Mouse (Mus musculus) R1 (cell line): ENCODE data around the gene Rnpep.
A peak's percentile ranks its signal among the peaks of the same experiment; 100 is the strongest.

ENCODE experiments used
- DNase-seq: peaks from one replicate; pipeline ENCODE4 v3.0.0-alpha.2; 2018; ENCODE audit warnings: low read depth, low spot score

Gene Rnpep

GRCm38 (mm10) chr1:135283826-135284291 is at the start of gene Rnpep:
Rnpep (minus strand) TSS chr1:135284084.
- DNase-seq, result peak; percentile 86

DNA sequence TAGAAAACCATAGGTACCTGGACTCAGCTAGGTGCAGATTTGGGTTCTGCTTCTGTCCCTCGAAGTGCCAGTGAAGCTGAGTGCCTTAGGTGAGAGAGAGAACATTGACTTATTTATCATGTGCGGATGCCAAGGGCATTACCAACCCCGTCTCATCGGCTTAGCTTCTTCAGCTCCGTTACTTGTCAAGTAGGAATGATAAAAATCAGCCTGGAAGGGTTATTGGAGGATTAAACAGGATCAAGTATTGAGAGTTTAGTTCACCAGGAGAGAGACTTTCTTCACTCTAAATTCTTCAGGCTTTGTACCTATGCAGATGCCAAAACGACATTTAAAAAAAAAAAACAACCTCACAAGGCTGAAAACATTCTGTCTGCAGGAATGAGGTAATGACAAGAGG is 46.7 kb upstream of the Rnpep start:
- no peak for DNase-seq

- no peak for DNase-seq
Measured at GRCm38 (mm10) chr1:135328368-135328767, 44.5 kb upstream of the Rnpep start.

DNA sequence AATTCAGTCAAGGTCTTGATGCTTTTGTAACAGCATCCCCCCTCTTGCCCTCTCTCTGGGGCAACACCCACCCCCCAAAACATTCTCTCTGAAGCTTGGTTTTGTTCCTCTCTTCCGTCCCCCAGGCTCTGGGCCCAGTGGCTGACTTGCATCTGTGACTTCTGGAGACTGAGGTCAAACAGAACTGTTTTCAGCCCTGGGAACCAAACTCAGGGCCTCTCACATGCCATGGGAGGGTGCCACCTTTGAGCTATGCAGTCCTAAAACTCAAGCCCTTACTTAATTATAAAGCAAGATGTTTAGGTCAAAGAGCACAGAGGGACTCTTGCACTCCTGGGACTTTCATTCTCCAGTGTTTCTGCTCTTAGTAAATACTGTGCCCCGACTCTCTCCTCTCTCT is 42.0 kb upstream of the Rnpep start:
- no peak for DNase-seq

- peak; percentile 53 for DNase-seq
Measured at GRCm38 (mm10) chr1:135324571-135324970, 40.7 kb upstream of the Rnpep start, which contains the start of gene Lmod1. Lmod1 (plus strand) TSS chr1:135324807.

DNA sequence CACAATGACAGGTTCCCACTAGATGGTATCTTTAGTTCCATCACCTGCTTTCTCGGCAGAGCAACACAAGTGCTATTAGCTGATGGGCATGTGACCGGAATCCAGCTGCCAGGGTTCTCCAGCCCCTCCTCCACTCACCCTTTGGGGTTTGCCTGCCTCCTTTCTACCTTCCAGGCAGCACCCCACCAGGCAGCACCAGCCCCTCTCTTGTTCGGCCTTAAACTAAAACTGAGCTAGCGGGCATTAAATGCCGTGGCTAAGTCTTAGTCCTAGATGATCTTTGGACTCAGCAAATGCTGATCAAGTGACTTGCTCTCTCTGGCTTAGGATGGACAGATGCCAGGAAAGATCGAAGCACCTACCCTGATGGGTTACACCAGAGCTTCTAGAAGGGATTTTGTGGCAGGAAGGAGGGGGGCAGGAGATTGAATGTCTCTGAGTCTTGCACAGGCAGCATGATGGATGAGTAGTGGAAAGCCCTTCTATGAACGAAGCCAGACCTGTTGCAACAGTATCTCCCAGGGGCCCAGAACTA is 39.5 kb upstream of the Rnpep start:
- DNase-seq, result no peak

DNA sequence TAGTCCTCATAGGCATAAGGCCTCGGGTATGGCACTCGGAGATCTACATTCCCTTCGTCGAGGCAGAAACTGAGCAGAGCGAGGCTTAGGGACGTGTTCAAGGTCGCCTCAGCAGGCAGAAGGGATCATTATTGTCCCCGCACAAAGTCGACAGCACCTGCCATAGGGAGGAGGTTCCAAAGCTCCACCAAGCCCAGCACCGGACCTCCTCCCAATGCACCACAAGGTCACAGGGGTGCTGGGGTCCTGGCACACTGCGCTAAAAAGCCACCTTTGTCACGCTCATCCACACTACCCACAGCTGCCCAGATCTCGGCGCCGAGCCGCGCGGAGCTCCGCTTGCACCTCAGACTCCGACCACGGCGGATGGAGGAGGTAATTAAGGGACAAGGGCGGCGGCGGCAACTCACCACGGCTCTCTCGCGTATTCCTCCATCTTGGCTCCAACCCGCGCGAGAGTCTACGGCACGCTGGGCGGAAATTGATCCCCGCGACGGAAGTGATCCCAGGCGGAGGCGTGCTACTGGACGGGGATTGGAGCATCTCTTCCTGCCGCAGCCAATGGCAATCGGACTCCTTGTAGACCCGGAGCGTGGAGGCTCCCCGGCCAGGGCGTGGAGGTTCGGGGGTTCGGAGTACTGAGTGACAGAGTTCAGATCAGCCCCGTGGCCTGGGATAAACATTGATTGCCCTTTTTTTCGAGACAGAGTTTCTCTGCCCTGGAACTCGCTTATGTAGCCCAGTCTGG is 29.6 kb upstream of the Rnpep start, which contains the start of gene Timm17a:
Gene Timm17a (minus strand): TSS at position 495 of the 748 bp plus-strand sequence.
- peak; percentile 97 for DNase-seq

GRCm38 (mm10) chr1:135312201-135312600 is 28.3 kb upstream of the Rnpep start:
- DNase-seq, result no peak

- peak; percentile 39 for DNase-seq
Measured at GRCm38 (mm10) chr1:135311356-135311755, 27.5 kb upstream of the Rnpep start.

GRCm38 (mm10) chr1:135290908-135291307 is 7.0 kb upstream of the Rnpep start:
- no peak for DNase-seq

GRCm38 (mm10) chr1:135286311-135286710 is 2.4 kb upstream of the Rnpep start:
- no peak for DNase-seq

DNA sequence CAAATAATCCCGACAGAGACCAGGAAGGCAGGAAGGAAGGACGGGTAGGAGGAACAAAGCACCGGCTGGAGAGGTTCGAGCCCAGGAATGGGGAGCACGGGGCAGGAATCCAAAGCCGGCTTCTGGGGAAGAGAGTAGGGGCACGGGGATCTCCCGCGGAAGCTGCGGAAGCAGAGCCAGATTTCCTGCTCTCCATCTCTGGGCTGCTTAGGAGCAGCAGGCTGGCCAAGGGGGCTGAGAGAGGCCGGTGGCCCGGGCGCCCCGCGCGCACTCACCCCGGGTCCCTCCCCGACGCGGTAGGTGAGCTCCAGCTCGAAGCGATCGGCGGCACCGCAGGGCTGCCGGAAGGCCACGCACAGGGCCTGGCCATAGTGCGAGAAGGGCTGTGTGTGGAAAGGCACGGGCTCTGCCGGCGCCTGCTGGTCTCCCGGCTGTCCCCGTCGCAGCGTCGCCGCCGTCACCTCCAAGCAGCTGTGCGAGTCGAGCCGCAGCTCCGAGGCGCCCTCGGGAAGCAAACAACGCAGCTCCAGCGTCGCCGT is 528 bp downstream of the Rnpep start:
- peak; percentile 70 for DNase-seq

GRCm38 (mm10) chr1:135282536-135283286 is 1.2 kb downstream of the Rnpep start:
- no peak for DNase-seq

DNA sequence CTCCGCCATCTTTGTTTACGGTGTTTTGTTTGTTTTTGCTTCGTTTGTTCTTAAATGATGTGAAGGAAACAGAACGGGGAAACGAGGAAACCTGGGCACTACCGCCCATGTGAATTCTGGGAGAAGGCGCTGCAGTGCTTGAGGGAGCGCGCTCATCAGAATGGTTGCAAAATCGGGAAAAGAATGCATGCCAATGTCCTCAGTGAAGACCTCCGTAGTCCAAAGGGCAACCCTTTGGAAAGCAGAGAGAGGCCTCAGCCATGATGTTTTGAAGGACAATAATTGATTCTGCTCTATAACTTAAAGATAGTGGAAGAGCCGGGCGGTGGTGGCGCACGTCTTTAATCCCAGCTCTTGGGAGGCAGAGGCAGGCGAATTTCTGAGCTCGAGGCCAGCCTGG is 2.0 kb downstream of the Rnpep start:
- DNase-seq, result no peak

GRCm38 (mm10) chr1:135280646-135281045 is 3.2 kb downstream of the Rnpep start:
- peak; percentile 39 for DNase-seq

GRCm38 (mm10) chr1:135271371-135271770 is 12.5 kb downstream of the Rnpep start:
- no peak for DNase-seq

DNA sequence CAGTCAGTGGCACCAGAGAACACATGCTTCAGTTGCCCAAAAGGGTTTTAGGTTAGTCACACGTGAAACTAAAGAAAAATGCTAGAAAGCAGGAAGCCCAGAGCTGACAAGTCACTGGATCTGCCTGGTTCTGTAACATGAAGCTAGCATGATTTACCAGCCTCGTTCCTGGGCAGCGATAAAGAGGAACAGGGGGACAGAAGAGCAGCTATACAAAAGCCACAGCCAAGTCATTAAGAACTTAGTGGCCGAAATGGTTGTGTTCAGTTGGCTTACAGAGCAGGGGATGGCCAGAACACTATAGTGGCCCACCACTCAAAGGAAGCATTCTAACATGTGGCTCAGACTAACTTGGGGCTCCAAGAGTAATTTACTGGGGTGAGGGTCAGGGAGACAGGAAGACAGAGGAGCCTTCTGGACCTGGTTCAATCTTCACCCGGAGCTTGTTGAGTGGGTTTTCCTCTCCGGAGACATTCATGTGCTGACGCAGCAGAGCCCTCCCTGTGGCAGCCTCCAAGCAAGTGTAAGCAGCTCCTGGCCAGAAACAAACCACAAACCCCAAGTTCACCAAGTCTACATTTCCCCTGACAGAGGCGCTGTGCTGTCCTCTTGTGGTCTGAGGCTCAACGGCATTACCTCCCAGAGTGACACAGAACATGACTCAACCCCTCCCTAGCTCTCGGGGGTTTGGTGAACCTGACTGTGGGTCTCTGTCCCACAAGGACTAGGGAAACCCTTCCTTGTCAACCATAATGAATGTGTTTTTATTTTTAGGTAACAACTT is 16.0 kb downstream of the Rnpep start:
- no peak for DNase-seq

DNA sequence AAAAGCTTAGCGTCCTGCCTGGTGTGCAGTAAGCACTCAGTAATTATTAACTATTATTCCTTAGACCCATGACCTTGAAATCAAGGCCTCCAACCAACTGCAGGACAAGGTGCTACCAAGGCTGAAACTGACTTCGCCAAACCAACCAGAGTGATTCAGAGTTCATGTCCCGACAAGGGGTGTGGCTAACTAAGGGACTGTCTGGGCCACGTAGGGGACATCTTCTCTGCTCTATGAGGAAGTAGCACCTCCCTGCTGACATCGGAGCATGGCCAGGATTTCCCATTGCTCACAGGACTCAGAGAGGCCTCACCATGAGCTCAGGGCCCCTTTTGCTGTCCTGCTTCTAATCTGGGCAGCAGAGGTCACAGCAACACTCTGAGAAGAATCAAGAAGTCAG is 18.1 kb downstream of the Rnpep start:
- no peak for DNase-seq

- DNase-seq, result no peak
Measured at GRCm38 (mm10) chr1:135263316-135263715, 20.6 kb downstream of the Rnpep start.

GRCm38 (mm10) chr1:135262329-135262728 is 21.6 kb downstream of the Rnpep start:
- DNase-seq, result peak; percentile 57

GRCm38 (mm10) chr1:135260931-135261330 is 23.0 kb downstream of the Rnpep start:
- peak; percentile 93 for DNase-seq

DNA sequence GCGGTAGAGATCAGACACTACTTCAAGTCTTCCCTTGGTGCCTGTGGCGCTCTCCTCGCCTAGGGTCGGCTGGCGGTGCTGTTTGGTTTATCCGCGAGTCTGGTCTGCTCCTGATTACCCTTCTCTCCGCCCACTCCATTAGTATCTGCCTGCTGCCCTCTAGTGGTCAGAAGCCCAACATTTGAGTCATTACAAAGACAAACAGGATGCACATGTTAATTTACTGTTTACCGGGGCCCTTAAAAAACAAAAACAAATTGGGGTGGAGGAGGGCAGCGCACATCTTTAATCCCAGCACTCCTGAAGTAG is 24.8 kb downstream of the Rnpep start:
- DNase-seq, result peak; percentile 95
